Mouse (Mus musculus) urinary bladder, adult 2 months (tissue): Measurements from ENCODE around the gene Snd1. TPM values are rescaled to one million over a fixed set of nuclear protein-coding genes. Genes with fewer than 3 reads are reported as not detected.

Experiments
- DNase-seq: peaks from one replicate; pipeline ENCODE4 v3.0.0; 2022; ENCODE audit warnings: low spot score
- polyA plus RNA-seq: library from polyadenylated mRNA; depleted of rRNA; stranded (reverse); fragments of >200 nt; gene quantifications from 2 replicates; pipeline ENCODE4 v1.2.3, GENCODE M21; 2012

Gene Snd1
- polyA plus RNA-seq, 1 experiment: 94.2 TPM

- no peak for DNase-seq
Observed at GRCm38 (mm10) chr6:28866206-28866605, 391.3 kb downstream of the Snd1 start.

GRCm38 (mm10) chr6:28867516-28868251 lies 392.7 kb downstream of the Snd1 start:
- no peak for DNase-seq

GRCm38 (mm10) chr6:28871725-28872420 lies 396.9 kb downstream of the Snd1 start:
- no peak for DNase-seq

GRCm38 (mm10) chr6:28872421-28872795 lies 397.5 kb downstream of the Snd1 start:
- DNase-seq: no peak

GRCm38 (mm10) chr6:28874053-28874452 lies 399.1 kb downstream of the Snd1 start:
- no peak for DNase-seq

- DNase-seq: no peak
Observed at GRCm38 (mm10) chr6:28874759-28875158, 399.8 kb downstream of the Snd1 start.

- DNase-seq: no peak
Observed at GRCm38 (mm10) chr6:28875333-28875732, 400.4 kb downstream of the Snd1 start.

GRCm38 (mm10) chr6:28876492-28876891 lies 401.6 kb downstream of the Snd1 start:
- no peak for DNase-seq

- no peak for DNase-seq
Observed at GRCm38 (mm10) chr6:28877945-28878666, 403.2 kb downstream of the Snd1 start.

GRCm38 (mm10) chr6:28879315-28879714 lies 404.4 kb downstream of the Snd1 start:
- DNase-seq: no peak

- no peak for DNase-seq
Observed at GRCm38 (mm10) chr6:28880909-28881308, 406.0 kb downstream of the Snd1 start.

- DNase-seq: no peak
Observed at GRCm38 (mm10) chr6:28883518-28883917, 408.6 kb downstream of the Snd1 start.

GRCm38 (mm10) chr6:28886724-28887440 lies 411.9 kb downstream of the Snd1 start:
- DNase-seq: no peak

- DNase-seq: no peak
Observed at GRCm38 (mm10) chr6:28890426-28890825, 415.5 kb downstream of the Snd1 start.

- no peak for DNase-seq
Observed at GRCm38 (mm10) chr6:28891480-28891879, 416.5 kb downstream of the Snd1 start.

- DNase-seq: no peak
Observed at GRCm38 (mm10) chr6:28895004-28895515, 420.1 kb downstream of the Snd1 start.

- no peak for DNase-seq
Observed at GRCm38 (mm10) chr6:28895726-28896125, 420.8 kb downstream of the Snd1 start.

GRCm38 (mm10) chr6:28896762-28897320 lies 421.9 kb downstream of the Snd1 start:
- DNase-seq: no peak

- no peak for DNase-seq
Observed at GRCm38 (mm10) chr6:28897326-28898085, 422.6 kb downstream of the Snd1 start.

GRCm38 (mm10) chr6:28898836-28899235 lies 423.9 kb downstream of the Snd1 start:
- DNase-seq: no peak

- no peak for DNase-seq
Observed at GRCm38 (mm10) chr6:28902573-28902972, 427.6 kb downstream of the Snd1 start.
